Mouse (Mus musculus) kidney, postnatal 36 days (tissue): ENCODE results near the gene Jmjd7.

Source experiments
- DNase-seq, 2 experiments: peaks; one replicate each; pipeline ENCODE4 v3.0.0; 2021 to 2022; ENCODE audit warnings: mixed read lengths in 2 of 2

Gene Jmjd7

GRCm38 (mm10) chr2:120060651-120061050 is 33.4 kb downstream of the Jmjd7 start:
- DNase-seq = peak; percentile 30 to 37

GRCm38 (mm10) chr2:120062248-120062647 is 35.0 kb downstream of the Jmjd7 start:
- DNase-seq = no peak

- DNase-seq = no peak
Observed at GRCm38 (mm10) chr2:120064639-120065038, 37.4 kb downstream of the Jmjd7 start.

- DNase-seq = no peak
Observed at GRCm38 (mm10) chr2:120065243-120065642, 38.0 kb downstream of the Jmjd7 start.

GRCm38 (mm10) chr2:120066224-120066623 is 38.9 kb downstream of the Jmjd7 start:
- no peak for DNase-seq

GRCm38 (mm10) chr2:120068555-120069465 is 41.5 kb downstream of the Jmjd7 start:
- DNase-seq = peak; percentile 27 to 60

GRCm38 (mm10) chr2:120069466-120069990 is 42.2 kb downstream of the Jmjd7 start:
- no peak for DNase-seq

- no peak for DNase-seq
Observed at GRCm38 (mm10) chr2:120074096-120074495, 46.8 kb downstream of the Jmjd7 start.

- peak; percentile 68 to 86 for DNase-seq
Observed at GRCm38 (mm10) chr2:120076076-120076705, 48.9 kb downstream of the Jmjd7 start.
